Mouse (Mus musculus) heart, adult 2 months (tissue): ENCODE data around the gene Atad3a.

Experiments used
- EP300 ChIP-seq: fragments of 200-500 bp; IDR thresholded peaks from 2 replicates; pipeline ENCODE4 v1.6.1; 2011; ENCODE audit warnings: low read depth, low read length, control low read depth; ENCODE audit not compliant: insufficient read depth
- POLR2A ChIP-seq: fragments of 200-500 bp; IDR thresholded peaks from 2 replicates; pipeline ENCODE4 v1.6.1; 2011; ENCODE audit warnings: mild to moderate bottlenecking, low read depth, low read length, control low read depth; ENCODE audit not compliant: insufficient read depth

GRCm38 (mm10) chr4:155744474-155744873, 16.4 kb downstream of the Atad3a start:
- TF ChIP-seq POLR2A (no peak), EP300 (no peak)
